Mouse (Mus musculus) testis, adult 2 months (tissue): ENCODE data around the gene Kif21b. TPM values are rescaled to one million over a fixed set of nuclear protein-coding genes. Genes with fewer than 3 reads are reported as not detected.

Source experiments
- H3K27ac ChIP-seq: fragments of 200-500 bp; 2 replicates; pipeline ENCODE4 v1.5.1; 2012; ENCODE audit warnings: low read depth, low read length; ENCODE audit not compliant: control insufficient read depth, insufficient read depth
- H3K27me3 ChIP-seq: fragments of 200-500 bp; 2 replicates; pipeline ENCODE4 v1.6.1; 2012; ENCODE audit warnings: mild to moderate bottlenecking, low read length, moderate library complexity; ENCODE audit not compliant: control insufficient read depth, insufficient read depth
- H3K36me3 ChIP-seq: fragments of 200-500 bp; 2 replicates; pipeline ENCODE4 v1.6.1; 2012; ENCODE audit warnings: mild to moderate bottlenecking, low read length; ENCODE audit not compliant: control insufficient read depth, insufficient read depth
- H3K4me1 ChIP-seq: fragments of 200-500 bp; 2 replicates; pipeline ENCODE4 v1.6.1; 2012; ENCODE audit warnings: low read length; ENCODE audit not compliant: control insufficient read depth, insufficient read depth
- H3K4me3 ChIP-seq: fragments of 200-500 bp; 2 replicates; pipeline ENCODE4 v1.5.1; 2012; ENCODE audit warnings: low read depth, mild to moderate bottlenecking, low read length, moderate library complexity, mixed read lengths; ENCODE audit not compliant: control insufficient read depth
- CTCF ChIP-seq: fragments of 200-500 bp; IDR thresholded peaks from 2 replicates; pipeline ENCODE4 v1.5.1; 2012; ENCODE audit warnings: low read depth, mild to moderate bottlenecking, inconsistent platforms, low read length, moderate library complexity; ENCODE audit not compliant: control insufficient read depth, insufficient read depth, insufficient replicate concordance
- POLR2A ChIP-seq: fragments of 200-500 bp; IDR thresholded peaks from 2 replicates; pipeline ENCODE4 v1.6.1; 2012; ENCODE audit warnings: low read depth, mild to moderate bottlenecking, inconsistent platforms, low read length, moderate library complexity; ENCODE audit not compliant: control insufficient read depth
- polyA plus RNA-seq: library from polyadenylated mRNA; depleted of rRNA; stranded (reverse); fragments of >200 nt; gene quantifications from 2 replicates; pipeline ENCODE4 v1.2.3, GENCODE M21; 2012; rRNA removed

Kif21b gene
- polyA plus RNA-seq, 1 experiment, result 23.9 TPM

DNA sequence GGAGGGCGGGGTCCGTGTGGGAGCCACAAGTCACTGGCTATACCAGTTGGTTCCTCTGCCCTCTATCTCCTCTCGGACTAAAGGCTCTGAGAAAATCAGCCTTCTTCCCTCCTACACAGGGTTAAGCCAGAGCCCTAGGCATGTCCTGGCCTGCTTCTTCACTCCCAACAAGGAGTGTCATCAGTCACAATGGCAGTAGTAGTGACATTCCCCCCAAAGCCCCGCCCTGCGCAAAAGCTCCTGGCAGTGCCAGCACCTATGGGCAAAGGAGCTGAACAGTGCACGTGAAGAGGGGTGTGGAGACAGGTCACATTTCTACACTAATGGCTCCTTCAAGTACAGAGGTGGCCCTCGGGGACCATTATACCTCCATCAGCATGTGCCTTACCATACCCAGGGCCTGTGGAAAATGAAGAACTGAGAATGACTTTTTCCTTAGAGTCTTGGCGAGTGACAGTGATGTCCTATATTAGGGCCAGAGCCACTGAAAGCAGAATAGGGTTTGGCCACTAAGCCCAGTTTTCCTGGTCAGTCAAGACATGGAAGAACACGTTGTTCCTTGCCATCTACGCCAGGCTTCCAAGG is 92.7 kb downstream of the Kif21b start:
- Histone ChIP-seq H3K4me3 (peak overlapping the region; percentile 7), H3K27me3 (no peaks in the 10 kb centered on the region), H3K27ac (no peak overlapping the region), H3K4me1 (peaks cover under 1% of the 10 kb centered on the region; the same call in 1 of the 2 replicates), H3K36me3 (no peaks in the 10 kb centered on the region)
- TF ChIP-seq CTCF (no peak), POLR2A (peak; percentile 59; the same call in 1 of the 2 replicates)

DNA sequence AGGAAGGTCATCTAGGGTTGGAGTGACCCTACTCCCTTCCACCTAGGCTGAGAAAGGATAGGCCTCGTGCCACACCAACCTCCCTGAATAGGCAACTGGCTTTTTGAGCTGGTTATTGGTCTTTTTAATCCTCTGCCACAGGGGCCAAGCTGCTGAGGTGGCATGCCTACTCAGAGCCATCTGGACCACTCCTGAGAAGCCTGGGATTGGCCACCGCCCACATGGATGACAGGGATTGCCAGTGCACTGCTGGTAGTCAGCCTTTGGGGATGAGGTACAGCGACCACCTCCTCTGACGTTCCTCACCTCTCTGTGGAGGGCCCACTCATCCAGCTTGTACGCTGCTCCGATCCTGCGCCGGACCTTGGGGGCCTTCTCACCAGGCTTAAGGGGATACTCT is 94.7 kb downstream of the Kif21b start:
- no peak for TF ChIP-seq POLR2A
- no peak for TF ChIP-seq CTCF

GRCm38 (mm10) chr1:136226626-136227025 is 95.4 kb downstream of the Kif21b start:
- no peaks in the 10 kb centered on the region for H3K27me3 ChIP-seq
- TF ChIP-seq POLR2A, result no peak
- H3K4me1 ChIP-seq, result peaks cover 6% of the 10 kb centered on the region
- H3K27ac ChIP-seq, result no peak overlapping the region
- H3K36me3 ChIP-seq, result no peaks in the 10 kb centered on the region
- no peak overlapping the region for H3K4me3 ChIP-seq

More for the DNA sequence above, 94.7 kb downstream of the Kif21b start:
- Histone ChIP-seq H3K4me3 (no peak overlapping the region), H3K27ac (no peak overlapping the region), H3K27me3 (no peaks in the 10 kb centered on the region), H3K36me3 (no peaks in the 10 kb centered on the region), H3K4me1 (peaks cover 3% of the 10 kb centered on the region)

Other genes starting within 250 kb of the Kif21b start
- 5.7 and 6.5 TPM in 2 replicates for gene Pkp1, start 212.2 kb upstream of the Kif21b start, polyA plus RNA-seq
- gene Igfn1, start 125.0 kb upstream of the Kif21b start, polyA plus RNA-seq, result 0.79 TPM in 2 replicates
- 22.5 and 22.6 TPM in 2 replicates for gene Tmem9, start 123.2 kb upstream of the Kif21b start, polyA plus RNA-seq
- not detected in 2 replicates for gene Ascl5, start 80.6 kb upstream of the Kif21b start, polyA plus RNA-seq
- 16.5 and 19.4 TPM in 2 replicates for gene Cacna1s, start 78.6 kb upstream of the Kif21b start, polyA plus RNA-seq
- 11.9 and 13.3 TPM in 2 replicates for gene Mroh3, start 81.4 kb downstream of the Kif21b start, polyA plus RNA-seq
- 23.3 and 28.7 TPM in 2 replicates for gene Inava, start 102.9 kb downstream of the Kif21b start, polyA plus RNA-seq
- gene Gpr25, start 129.5 kb downstream of the Kif21b start, polyA plus RNA-seq, result 0.57 and 0.58 TPM in 2 replicates
- gene Camsap2, start 214.7 kb downstream of the Kif21b start, polyA plus RNA-seq, result 10.4 and 11.8 TPM in 2 replicates